Mouse (Mus musculus) B cell, adult (primary cell): ENCODE results near the gene Klrb1c. TPM values are rescaled to one million over a fixed set of nuclear protein-coding genes. Genes with fewer than 3 reads are reported as not detected.

Experiments used
- total RNA-seq: library from RNA; stranded (reverse); gene quantifications from 4 replicates; pipeline ENCODE4 v1.2.4, GENCODE M21; 2023; ENCODE audit not compliant: inconsistent age

Gene Klrb1c
- total RNA-seq = 0.99 to 1.3 TPM (median 1.1 TPM) in 4 replicates

DNA sequence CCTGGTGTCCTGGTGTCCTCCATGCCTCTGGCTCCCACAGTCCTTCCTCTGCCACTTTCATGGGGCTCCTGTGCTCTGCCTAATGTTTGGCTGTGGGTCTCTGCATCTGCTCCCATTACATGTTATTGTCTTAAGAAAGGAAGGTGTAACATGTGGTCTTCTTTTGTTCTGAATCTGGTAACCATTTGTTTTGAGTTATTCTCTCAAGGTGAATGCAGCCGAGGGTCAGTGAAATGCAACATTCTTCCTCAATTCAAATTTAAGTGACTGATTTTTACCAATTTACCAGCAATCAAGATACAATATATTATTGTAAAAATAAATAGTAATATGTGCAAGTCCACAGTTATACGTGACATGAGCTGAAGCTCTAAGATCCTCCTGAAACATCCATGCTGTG is at the start of gene Klrb1c:
Gene Klrb1c, minus strand, starts transcription at position 101 of the 400 bp plus-strand sequence.

GRCm38 (mm10) chr6:128826132-128826531 is 37.1 kb upstream of the Klrb1c start, which contains the start of the genes Gm44511 and Klrb1b:
Gene Gm44511 (minus strand): TSS chr6:128826315.
Gene Klrb1b (minus strand): TSS chr6:128826331.

Other genes with a start within 250 kb of the Klrb1c start
- gene A2ml1, start 207.6 kb downstream of the Klrb1c start, total RNA-seq = not detected in 4 replicates
- gene Klrb1a, start 165.7 kb downstream of the Klrb1c start, total RNA-seq = 1.1 TPM in 1 of 4 replicates, not detected in the others
- gene Clec2h, start 126.8 kb downstream of the Klrb1c start, total RNA-seq = 126 to 155 TPM (median 143 TPM) in 4 replicates
- gene Klrb1, start 66.2 kb downstream of the Klrb1c start, total RNA-seq = not detected in 4 replicates
- not detected in 4 replicates for gene Gm44511, start 37.1 kb upstream of the Klrb1c start, total RNA-seq
- gene Klrb1b, start 37.1 kb upstream of the Klrb1c start, total RNA-seq = 0.71 TPM in 1 of 4 replicates, not detected in the others
- 61.6 to 63.6 TPM (median 62.4 TPM) in 4 replicates for gene Clec2i, start 98.4 kb upstream of the Klrb1c start, total RNA-seq
- gene BC035044, start 101.9 kb upstream of the Klrb1c start, total RNA-seq = 72.1 to 90.3 TPM (median 82.8 TPM) in 4 replicates
- 7.5 to 13.9 TPM (median 10.7 TPM) in 4 replicates for gene Clec2g, start 145.2 kb upstream of the Klrb1c start, total RNA-seq